Mouse (Mus musculus): ENCODE results near the gene Nox1.
"Not testable (repeated sequence)": the region's sequence is repeated elsewhere in the genome, so short reads cannot be mapped to it uniquely, and the experiment has no call there.

Gene Nox1

DNA sequence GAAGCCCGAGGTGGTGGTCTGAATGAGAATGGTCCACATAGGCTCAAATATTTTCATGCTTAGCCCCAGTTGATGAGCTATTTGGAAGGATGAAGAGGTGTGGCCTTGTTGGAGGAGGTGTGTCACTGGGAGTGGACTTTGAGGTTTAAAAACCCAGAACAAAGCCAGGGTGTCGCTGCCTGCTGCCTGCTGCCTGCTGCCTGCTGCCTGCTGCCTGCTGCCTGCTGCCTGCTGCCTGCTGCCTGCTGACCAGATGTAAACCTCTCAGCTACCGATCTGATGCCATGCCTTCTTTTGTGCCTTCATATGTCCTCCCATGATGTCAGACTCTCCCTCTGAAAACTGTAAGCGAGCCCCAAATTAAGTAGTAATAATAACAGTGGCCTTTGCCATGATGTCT lies at the start of gene Nox1:
TSS of gene Nox1 (minus strand) at position 101 of the 400 bp plus-strand sequence.
- no peak for DNase-seq (ENCODE audit: inconsistent ontology term)

DNA sequence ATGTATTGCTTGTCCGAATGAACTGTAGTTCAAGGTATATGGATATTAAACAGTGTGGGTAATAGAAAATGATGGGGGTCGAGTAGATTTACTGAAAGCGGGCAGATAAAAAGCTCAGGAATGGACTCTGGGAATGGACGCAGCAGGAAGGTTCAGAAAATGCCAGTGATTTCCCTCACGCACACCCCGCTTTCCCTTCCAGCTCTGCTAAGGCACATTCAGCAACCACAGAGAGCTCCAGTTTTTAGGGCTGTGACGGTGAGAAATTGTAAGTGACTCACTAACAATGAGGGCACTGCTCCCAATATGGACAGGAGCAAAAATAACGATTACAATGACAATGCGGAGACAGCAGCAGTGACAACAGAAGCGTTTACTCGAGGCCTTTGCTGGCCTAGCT lies 40.4 kb upstream of the Nox1 start:
- no peak for DNase-seq (ENCODE audit: inconsistent ontology term)

DNA sequence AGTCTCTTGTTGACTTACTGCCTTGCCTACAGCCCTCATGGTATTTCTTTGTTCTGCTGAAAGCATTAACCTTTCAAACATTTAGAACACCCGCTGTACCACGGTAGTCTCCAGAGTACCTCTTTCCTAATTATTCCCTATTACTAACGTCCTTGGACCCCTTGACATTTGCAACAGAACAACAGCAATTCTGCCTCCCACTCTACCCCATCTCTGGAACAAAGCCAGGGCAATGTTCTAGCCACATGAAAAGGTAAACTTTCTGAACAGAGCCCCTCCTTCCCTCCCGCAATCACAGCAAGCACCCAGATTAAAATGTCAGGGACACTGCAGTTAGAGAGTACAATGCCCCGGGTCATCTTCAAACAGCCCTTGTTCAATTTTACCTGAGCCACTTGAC lies 39.4 kb upstream of the Nox1 start:
- no peak for DNase-seq (ENCODE audit: inconsistent ontology term)

DNA sequence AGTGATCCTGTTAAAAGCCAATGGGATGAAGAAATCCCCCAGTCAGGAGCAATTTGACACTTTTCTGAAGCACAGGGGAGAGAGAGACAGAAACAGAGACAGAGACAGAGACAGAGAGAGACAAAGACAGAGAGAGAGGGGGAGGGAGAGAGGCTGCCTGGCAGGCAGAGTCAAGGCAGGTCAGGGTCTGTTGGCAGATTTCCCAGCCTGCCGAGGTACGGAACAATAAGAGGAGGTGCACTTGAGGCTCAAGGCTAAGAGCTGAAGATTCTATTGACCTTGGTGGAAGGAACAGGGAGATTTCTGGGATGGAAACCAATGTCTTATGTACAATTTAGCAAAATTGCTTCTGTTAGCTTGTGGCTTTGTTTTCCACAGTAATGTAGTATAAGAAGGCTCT lies 26.4 kb upstream of the Nox1 start:
- DNase-seq (ENCODE audit: inconsistent ontology term): no peak

DNA sequence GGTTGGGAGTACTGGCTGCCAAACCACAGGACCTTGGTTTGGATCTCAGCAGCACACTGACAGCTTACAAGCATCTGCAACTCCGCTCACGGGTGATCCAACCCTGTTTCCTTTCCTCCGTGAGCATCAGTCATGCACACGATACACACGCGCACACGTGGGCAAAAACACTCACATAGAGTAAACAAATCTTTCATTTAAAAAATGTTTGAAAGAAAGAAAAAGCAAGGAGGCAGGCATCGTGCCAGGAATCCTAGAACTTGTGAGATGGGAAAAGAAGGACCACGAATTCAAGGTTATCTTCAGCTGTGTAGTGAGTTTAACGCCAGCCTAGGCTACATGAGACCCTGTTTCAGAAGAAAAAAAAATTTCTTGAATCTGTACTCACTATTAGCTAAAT lies 24.2 kb upstream of the Nox1 start:
- no peak for DNase-seq (ENCODE audit: inconsistent ontology term)

DNA sequence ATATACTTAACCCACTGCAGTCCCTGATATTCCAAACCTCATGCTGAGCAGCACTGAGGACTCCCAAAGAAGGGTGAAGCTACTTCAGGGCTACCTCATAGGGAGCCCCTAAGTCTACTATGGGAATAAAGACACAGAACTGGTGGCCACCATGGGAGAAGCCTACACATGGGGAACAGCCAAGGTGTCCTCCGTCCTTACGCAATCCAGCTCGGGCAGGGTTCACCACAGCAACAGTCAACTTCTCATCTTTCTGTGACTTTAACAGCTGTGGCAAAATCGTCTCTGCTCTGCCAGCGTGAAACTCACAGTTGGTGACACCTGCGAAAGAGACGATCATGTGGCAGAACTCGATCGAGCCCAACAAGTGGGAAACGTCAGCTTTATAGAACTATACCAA lies 16.5 kb upstream of the Nox1 start:
- DNase-seq (ENCODE audit: inconsistent ontology term): no peak

DNA sequence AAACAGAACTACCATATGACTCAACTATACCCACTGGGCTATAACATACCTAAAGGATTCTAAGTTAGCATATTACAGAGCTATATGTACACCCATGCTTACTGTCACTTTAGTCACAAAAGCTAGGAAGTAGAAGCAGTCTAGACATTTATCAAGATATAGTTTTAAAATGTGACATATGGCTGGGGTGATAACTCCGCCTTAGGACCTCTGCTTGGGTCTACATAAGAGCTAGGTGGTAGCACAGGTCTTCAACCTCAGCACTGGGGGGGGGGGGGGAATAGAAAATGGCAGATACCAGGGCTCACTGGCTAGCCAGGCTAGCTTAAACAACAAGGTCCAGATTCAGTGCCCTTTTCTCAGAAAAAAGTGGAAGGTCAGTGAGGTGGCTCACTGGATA lies 11.3 kb upstream of the Nox1 start:
- DNase-seq (ENCODE audit: inconsistent ontology term): no peak

DNA sequence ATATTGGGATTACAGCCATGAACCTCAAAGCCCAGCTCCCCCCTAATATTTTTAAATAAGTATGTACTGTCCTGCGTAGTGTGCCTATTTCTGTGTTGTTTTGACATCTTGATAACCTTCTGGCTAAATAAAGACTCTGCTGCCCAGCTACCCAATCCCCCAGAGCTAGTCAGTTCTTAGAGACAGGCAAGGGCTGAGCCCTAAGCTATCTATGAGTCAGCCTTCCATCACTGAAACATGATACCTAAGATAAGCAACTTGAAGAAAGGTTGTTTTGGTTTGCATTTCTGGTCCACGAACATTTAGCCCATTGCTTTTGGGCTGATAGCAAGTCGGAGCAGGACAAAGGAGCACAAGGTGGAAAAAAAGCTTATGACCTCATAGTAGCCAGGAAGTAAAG lies 1.1 kb downstream of the Nox1 start:
- DNase-seq (ENCODE audit: inconsistent ontology term): no peak

DNA sequence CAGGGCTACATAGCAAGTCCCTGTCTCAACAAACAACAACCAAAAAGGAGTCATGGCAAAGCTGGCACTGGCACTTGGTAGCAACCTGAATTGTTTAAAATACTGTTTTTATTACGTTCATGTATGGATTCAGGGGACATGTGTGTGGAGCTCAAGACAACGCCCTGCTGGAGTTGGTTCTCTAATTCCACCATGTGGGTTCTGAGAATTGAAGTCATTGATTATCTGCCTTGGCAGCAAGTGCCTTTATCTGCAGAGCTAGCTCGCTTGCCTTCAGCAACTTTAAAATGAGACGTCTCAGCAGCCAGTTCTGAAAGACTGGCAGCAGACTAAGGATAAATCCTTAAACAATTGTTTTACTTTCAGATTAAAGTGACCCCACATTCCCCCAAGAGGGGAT lies 3.6 kb downstream of the Nox1 start:
- DNase-seq (ENCODE audit: inconsistent ontology term): no peak

DNA sequence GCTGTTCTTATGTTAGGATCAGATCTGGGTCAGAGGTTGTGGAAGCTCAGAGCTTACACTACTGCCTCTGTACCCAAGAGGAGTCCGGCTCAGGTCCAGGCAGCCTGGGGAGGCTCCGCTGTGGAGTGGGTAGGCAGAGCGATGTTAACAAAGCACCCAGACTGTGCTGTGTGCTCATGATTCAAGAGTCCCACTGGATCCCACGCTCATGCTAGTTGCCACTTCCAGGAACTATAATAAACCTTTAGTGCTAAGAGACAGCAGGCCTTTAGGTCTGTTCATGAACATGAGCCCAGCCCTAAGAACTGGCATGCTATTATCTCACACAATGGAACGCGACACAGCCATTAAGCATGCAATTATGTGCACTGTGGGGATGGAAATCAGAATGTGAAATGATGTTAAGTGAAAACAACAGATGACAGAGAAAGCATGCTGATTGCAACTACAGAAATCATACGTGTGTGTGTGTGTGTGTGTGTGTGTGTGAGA lies 10.6 kb downstream of the Nox1 start:
- no peak for DNase-seq (ENCODE audit: inconsistent ontology term)

DNA sequence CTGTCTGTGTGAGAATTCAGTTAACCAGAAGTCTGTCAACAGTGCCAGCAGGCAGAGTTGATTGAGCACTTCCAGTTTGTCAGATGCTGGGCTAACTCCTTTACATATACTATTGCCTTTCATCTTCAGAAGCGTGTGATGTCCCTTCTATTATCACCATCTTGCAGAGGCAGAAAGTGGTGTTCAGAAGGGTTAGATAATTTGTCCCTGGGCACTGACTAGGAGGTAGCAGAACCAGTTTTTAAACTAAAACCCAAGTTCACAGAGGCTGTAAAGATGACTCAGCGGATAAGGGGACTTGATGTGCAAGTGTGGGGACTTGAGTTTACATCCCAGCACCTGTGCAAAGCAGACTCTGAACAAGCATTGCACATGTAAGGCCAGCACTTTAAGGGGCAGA lies 13.3 kb downstream of the Nox1 start:
- DNase-seq (ENCODE audit: inconsistent ontology term): no peak

DNA sequence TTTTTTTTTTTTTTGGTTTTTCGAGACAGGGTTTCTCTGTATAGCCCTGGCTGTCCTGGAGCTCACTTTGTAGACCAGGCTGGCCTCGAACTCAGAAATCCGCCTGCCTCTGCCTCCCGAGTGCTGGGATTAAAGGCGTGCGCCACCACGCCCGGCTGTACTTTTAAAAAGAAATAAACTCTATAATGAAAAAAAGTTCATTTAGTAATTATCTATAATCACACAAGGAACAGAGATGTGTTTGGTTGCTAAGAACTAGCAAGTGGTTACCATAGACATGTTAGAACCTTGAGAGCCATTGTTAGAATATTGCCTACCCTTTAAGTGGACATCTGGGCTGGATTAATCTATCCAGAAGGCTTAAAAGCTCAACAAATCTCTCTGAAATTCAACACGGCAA lies 34.6 kb downstream of the Nox1 start, which contains the start of gene Arl13a:
TSS of gene Arl13a (plus strand) at position 301 of the 400 bp plus-strand sequence.
- not testable (repeated sequence) for DNase-seq (ENCODE audit: inconsistent ontology term)

DNA sequence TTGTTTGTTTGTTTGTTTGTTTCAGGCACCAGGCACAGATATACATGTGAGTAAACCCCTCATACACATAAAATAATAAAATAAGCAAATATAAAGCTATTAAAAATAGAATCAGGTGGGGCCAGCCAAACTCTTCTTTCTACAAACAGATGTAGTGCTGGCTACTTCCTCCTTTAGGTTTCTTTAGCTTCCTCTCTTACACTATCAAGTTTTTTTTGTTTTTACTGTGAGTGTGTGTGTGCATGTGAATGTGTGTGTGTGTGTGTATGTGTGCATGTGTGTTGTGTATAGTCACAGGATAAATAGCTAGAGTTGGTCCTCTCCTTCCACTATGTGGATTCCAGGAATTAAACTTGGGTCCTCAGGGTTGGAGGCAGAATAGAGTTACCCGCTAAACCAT lies 47.1 kb downstream of the Nox1 start:
- no peak for DNase-seq (ENCODE audit: inconsistent ontology term)

DNA sequence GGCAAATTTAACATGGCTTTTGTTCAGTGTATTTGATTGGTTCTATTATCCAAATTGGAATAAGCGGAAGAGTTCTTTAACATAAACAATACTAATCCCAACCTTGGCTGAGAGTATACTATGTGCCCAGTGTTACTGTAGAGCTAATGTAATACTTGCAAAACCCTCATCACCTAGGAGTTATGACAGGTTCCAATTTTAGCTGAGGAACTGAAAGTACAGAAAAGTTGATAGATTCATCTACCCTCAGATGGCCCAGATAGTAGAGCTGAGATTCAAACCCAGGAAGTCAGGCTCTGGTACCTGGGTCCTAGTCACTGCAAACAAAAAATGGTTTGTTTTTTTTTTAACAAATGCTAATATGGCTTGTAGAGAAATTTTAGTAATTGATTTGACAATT lies 51.2 kb downstream of the Nox1 start:
- DNase-seq (ENCODE audit: inconsistent ontology term): no peak

DNA sequence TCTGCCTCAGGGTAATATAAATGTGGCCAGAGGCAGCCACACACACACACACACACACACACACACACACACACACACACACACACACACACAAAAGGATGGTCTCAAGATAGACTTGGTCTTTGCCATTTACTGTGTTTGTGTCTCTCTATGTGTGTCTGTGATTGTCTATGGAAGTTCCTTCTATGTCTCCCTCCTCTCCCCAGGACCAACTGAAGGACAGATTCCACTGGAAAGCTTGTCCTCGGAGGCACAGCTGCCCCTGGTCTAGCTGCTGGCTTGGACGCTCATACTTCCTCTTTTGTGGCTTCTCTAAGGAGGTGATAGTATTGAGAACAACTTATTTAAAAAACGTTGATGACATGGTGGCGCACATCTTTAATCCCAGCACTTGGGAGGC lies 58.3 kb downstream of the Nox1 start:
- DNase-seq (ENCODE audit: inconsistent ontology term): no peak

DNA sequence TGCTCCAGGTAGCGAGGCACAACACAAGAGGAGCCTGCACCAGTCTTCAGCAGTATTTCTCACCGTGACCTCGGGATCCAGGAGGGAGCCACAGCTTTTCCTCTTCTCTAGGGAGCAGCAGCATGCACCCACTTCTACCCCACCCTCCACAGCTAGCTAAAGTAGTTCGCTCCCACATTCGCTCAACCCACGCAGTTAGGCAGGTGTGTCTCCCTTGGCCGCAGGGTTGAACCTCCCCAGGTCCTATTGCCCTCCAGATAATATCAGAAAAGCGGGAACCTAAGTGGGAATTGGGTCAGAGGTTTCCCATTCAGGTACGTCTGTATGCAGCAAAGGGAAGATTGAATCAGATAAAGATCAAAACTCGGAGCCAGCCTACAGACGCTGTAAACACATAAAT lies 58.9 kb downstream of the Nox1 start:
- peak; percentile 0 for DNase-seq (ENCODE audit: inconsistent ontology term)

DNA sequence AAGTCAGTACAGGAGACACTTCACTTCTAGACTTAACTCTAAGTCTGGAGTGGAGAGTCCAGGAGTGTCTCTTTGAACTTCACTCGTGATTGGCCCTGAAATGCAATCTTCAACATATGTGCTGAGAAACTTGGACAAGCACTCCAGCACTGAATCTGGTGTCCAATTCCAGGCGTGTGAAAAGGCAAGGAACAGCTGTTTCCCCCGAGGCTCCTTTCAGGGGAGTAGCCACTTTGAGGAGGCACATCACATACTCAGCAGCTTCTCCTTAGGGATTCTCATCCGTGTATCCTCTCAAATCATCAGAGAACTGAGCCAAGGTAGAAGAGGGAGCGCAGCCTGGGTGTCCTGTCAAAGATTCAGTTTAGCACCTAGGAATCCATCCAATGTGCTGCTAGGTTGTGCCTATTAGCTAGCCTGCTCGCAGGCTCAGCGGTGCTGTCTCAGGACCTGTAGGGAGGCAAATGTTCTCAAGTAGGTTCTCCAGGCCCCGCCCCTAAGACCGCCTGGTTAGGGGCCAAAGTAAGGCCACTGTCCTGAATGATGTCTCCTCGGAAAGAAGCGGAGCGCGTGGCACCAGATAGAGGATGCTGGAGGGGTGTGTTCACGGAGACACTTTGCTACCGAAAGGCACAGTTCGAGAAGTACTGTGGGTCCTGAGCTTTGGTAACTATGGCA lies 59.6 kb downstream of the Nox1 start, which contains the start of gene Xkrx:
TSS of gene Xkrx (minus strand) at position 34 of the 678 bp plus-strand sequence.
- no peak for DNase-seq (ENCODE audit: inconsistent ontology term)

DNA sequence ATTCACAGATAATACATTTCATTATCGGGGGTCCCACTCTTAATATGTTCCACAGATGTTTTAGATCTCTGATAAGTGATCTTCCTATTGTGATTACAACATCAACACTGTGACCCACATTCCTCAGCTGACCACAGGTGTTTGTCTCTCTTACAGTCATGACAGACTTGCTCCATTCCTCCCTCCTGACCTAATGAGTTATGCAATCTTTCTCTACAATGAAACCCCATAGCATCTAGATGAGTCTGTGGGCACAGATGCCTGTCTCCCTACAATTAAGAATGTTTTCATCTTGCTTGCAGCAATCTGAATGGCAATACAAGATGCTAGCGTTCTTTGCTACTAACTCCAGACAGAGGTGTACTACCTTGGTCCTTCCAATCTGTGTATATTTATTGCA lies 61.3 kb downstream of the Nox1 start:
- DNase-seq (ENCODE audit: inconsistent ontology term): peak; percentile 58

DNA sequence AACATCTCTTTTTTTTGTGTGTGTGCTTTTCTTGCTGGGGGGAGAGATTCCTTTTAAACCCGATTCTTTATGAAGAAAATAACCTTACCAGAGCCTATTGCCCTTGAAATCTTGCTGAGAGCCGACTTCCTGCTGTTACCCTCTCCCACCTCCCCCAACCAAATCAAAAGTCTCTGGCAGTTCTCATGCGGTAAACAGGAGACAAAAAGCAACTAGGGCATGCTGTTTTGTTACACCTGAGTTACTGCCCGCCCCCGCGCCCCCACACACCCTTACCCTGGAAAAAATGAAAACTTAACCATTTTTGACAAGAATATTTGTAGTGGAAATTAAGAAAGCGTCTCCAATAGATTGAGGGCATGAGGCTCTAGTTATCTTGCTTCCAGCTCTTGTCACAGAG lies 63.6 kb downstream of the Nox1 start:
- no peak for DNase-seq (ENCODE audit: inconsistent ontology term)

DNA sequence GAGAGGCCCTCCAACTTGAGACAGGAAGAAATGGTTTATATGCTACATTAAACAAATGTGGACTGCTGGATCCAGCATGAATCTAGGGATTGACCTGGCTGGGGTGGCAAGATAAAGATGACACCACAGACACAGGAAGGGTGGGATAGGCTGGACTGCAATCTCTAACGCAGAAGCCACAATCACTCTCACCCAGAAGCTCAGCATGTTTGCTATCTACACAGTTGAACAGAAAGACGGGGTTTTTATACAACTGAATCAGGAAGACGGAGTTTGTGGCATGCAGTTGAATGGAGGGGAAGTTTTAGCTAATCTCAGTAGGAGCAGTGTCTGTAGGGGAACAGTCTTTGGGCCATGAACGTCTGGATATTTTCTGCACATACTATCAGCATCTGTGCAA lies 79.8 kb downstream of the Nox1 start:
- DNase-seq (ENCODE audit: inconsistent ontology term): no peak

DNA sequence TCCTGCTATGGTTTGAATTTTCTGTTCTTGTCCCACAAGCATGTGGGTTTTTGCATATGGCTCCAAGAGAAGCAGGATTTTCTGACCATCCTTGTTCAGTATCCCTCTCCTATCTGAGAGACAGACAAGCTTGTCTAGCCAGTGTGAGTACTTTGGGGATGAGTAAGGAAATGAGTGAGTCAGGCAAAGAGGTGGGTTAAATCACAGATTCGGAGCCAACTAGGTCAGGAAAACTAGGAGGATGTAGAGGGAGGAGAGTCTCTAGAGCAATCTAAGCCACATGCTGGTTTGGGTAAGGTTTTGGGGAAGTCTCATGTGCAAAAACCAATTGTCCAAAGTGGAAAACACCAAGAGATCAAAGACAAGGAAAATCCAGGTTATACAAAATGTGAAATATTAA lies 80.2 kb downstream of the Nox1 start:
- peak; percentile 40 for DNase-seq (ENCODE audit: inconsistent ontology term)

DNA sequence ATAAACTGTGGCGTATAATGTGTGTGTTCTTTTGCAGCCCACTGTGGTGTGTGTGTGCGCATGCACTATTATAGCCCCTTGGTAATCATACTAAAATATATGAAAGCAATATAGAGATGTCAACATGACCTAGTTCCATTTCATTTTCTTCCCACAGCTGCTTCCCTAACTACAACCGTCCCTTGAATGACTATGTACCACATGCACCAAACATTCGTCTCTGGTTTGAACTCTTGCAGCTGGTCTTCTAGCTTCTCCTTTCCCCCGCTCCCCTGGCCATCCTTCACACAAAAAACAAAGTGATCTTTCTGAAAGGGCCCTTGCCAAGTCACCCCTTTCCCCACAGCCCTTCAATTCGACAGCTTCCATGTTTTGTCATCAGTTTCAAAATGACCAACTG lies 81.7 kb downstream of the Nox1 start:
- DNase-seq (ENCODE audit: inconsistent ontology term): no peak

DNA sequence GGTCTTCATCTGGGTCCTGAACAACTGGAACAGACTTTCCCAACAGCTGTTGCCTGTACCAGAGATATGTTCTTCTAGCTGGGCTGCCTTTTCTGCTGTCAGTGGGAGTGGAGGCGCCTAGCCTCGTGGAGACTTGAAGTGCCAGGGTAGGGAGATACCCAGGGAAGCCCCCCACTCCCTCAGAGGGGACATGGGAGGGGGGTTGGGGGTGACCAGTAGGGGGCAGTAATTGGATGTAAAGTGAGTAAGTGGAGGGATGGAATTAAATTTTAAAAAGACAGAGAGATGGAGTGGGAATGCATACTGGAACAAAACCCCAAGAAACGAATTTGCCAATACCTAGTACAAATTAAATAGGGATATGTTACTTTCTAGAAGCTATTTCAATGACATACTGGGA lies 87.9 kb downstream of the Nox1 start:
- no peak for DNase-seq (ENCODE audit: inconsistent ontology term)

DNA sequence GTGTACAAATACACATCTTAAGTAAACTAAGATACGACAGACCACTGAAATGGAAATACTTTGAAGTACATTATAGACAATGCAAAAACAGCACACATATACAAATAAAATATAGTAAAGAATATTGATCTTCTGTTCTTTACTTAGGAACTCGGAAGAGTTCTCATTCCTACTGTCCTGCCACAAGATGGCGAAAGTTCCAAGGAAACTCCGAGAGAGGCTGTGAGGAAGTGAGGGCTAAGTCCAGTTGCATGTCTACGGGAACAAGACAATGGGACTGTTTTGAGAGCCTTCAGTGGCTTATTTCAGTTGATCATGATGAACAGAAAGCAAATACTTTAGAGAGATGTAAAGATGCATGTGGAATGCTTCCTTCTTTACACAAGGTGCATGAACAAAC lies 89.5 kb downstream of the Nox1 start:
- peak; percentile 10 for DNase-seq (ENCODE audit: inconsistent ontology term)
